In genomic region chr2:31246251-31246971, GRCm38 (mm10) we compare ENCODE assay signal across 9 mouse cellular contexts. TPM values are rescaled to one million over a fixed set of nuclear protein-coding genes. Genes with fewer than 3 reads are reported as not detected.
DNase-seq lines count a peak whose midpoint lies in the region; ATAC-seq and TF ChIP-seq lines count a peak whose summit lies in the region.
"Had no signal": no experiment of that assay in that cellular context is flagged by ENCODE, and none has a peak within 500 bp of the region (broad histone marks: within the 10 kb centered on the region; RNA-seq: fewer than 3 reads in every experiment).

No protein-coding gene starts in this region.

- H3K9ac ChIP-seq in forebrain, postnatal 0 days = peak overlapping the region; percentile 93
- peak overlapping the region; percentile 95 for H3K9ac ChIP-seq in limb, embryonic 12.5 days (replicated peaks)

- peak; percentile 43 for TF ChIP-seq CTCF in forebrain, postnatal 0 days (IDR thresholded peaks at IDR 0.05; ENCODE audit: low read depth)
- TF ChIP-seq CTCF in olfactory bulb, adult 2 months (IDR thresholded peaks at IDR 0.05; ENCODE audit: insufficient read depth, low read depth, low read length) = no peak

- H3K9me3 ChIP-seq in forebrain, postnatal 0 days (ENCODE audit: low read length) = no peaks in the 10 kb centered on the region
- no peaks in the 10 kb centered on the region for H3K9me3 ChIP-seq in limb, embryonic 12.5 days

- H3K27ac ChIP-seq in forebrain, postnatal 0 days (ENCODE audit: low read depth, low read length) = peak overlapping the region; percentile 83
- H3K27ac ChIP-seq in limb, embryonic 12.5 days = peak overlapping the region; percentile 85
- peak overlapping the region; percentile 84 for H3K27ac ChIP-seq in olfactory bulb, adult 2 months (ENCODE audit: insufficient read depth, low read depth, low read length)

- H3K4me1 ChIP-seq in forebrain, postnatal 0 days (ENCODE audit: insufficient read depth) = peaks cover 22% of the 10 kb centered on the region
- peaks cover 38% of the 10 kb centered on the region for H3K4me1 ChIP-seq in limb, embryonic 12.5 days (replicated peaks)
- H3K4me1 ChIP-seq in olfactory bulb, adult 2 months (ENCODE audit: control insufficient read depth, insufficient read depth, low read length) = peaks cover 56% of the 10 kb centered on the region

- H3K27me3 ChIP-seq in forebrain, postnatal 0 days (ENCODE audit: insufficient read depth, low read length) = no peaks in the 10 kb centered on the region; the same call in 1 of the 2 replicates
- peaks cover 11% of the 10 kb centered on the region for H3K27me3 ChIP-seq in limb, embryonic 12.5 days

- DNase-seq in frontal cortex, postnatal 14 days (ENCODE audit: low spot score in 2 of 2) = no peak
- peak; percentile 14 for DNase-seq in urinary bladder, postnatal 25 days (ENCODE audit: low spot score)
- no peak for DNase-seq in urinary bladder, postnatal 36 days (ENCODE audit: low spot score in 2 of 2)
- peak; percentile 59 for DNase-seq in forebrain, postnatal 0 days
- no peak for DNase-seq in urinary bladder, postnatal 14 days (ENCODE audit: low spot score)

- no peak for TF ChIP-seq POLR2A in olfactory bulb, adult 2 months (IDR thresholded peaks at IDR 0.05; ENCODE audit: insufficient read depth, low read depth, low read length)

- H3K4me3 ChIP-seq in forebrain, postnatal 0 days (ENCODE audit: low read depth, low read length) = peak overlapping the region; percentile 93
- H3K4me3 ChIP-seq in limb, embryonic 12.5 days (replicated peaks) = peak overlapping the region; percentile 91
- peak overlapping the region; percentile 94 for H3K4me3 ChIP-seq in olfactory bulb, adult 2 months (ENCODE audit: insufficient read depth, low read depth, low read length)

- H3K36me3 ChIP-seq in forebrain, postnatal 0 days (ENCODE audit: insufficient read depth) = peaks cover 10% of the 10 kb centered on the region; the same call in 1 of the 2 replicates
- H3K36me3 ChIP-seq in limb, embryonic 12.5 days = peaks cover 14% of the 10 kb centered on the region
- H3K36me3 ChIP-seq: G1E had no signal

- H3K4me2 ChIP-seq in forebrain, postnatal 0 days (ENCODE audit: low read depth) = peak overlapping the region; percentile 85
- peak overlapping the region; percentile 91 for H3K4me2 ChIP-seq in limb, embryonic 12.5 days

- 1% methylated on average over 36 of the region's 41 CpGs for WGBS in forebrain, postnatal 0 days
- 1% methylated on average over 41 of the region's 41 CpGs for WGBS in limb, embryonic 12.5 days
- WGBS in olfactory bulb, adult 2 months = under 1% methylated on average over 41 of the region's 41 CpGs

- ATAC-seq in frontal cortex, adult (ENCODE audit: low TSS enrichment) = peak; percentile 24; the same call in 1 of the 2 replicates
- peak; percentile 44 for ATAC-seq in forebrain, postnatal 0 days
- ATAC-seq in limb, embryonic 12.5 days (ENCODE audit: insufficient number of reproducible peaks, insufficient read depth, low FRiP score, low TSS enrichment, low read depth) = peak; percentile 24; the same call in 1 of the 2 replicates

RNA-seq across cellular contexts. Expression of gene Ncs1, which starts 0.8 kb away (rescaled TPM):
- total RNA-seq in forebrain, postnatal 0 days (2014; rRNA removed) = 139 and 164 TPM in 2 replicates
- polyA plus RNA-seq in forebrain, postnatal 0 days (2015; fragmentation: Nextera tagmentation; extraction: Ambion mirVana) = 133 and 149 TPM in 2 replicates
- 53.6 and 54.4 TPM in 2 replicates for polyA plus RNA-seq in limb, embryonic 12.5 days (2016; fragmentation: Nextera tagmentation; extraction: Ambion mirVana)
- not detected in 2 replicates for polyA plus RNA-seq in olfactory bulb, adult 2 months (2012; ENCODE audit: insufficient read depth, insufficient read length, low replicate concordance, missing spikeins)
- polyA plus RNA-seq: G1E had no signal

Comparison
In these comparisons a context has a peak if more than half of its experiments do, and no peak if none do; other contexts are left out.
1. DNase-seq: peak in urinary bladder, postnatal 25 days (single experiment) and forebrain, postnatal 0 days (single experiment); none in frontal cortex, postnatal 14 days (0 of 2), urinary bladder, postnatal 36 days (0 of 2) and urinary bladder, postnatal 14 days (single experiment).
2. Peak in every context shown above with its lines, with median percentiles within 50 percentile points of each other: ATAC-seq, H3K27ac ChIP-seq and H3K4me3 ChIP-seq.